Mouse (Mus musculus) thymus, adult 2 months (tissue): ENCODE measurements around the gene Zmynd10. TPM values are rescaled to one million over a fixed set of nuclear protein-coding genes. Genes with fewer than 3 reads are reported as not detected.
"Not testable (repeated sequence)": the region's sequence is repeated elsewhere in the genome, so short reads cannot be mapped to it uniquely, and the experiment has no call there.

ENCODE experiments used
- DNase-seq: peaks from one replicate; pipeline ENCODE4 v3.0.0; 2021
- H3K27ac ChIP-seq: fragments of 200-500 bp; 2 replicates; pipeline ENCODE4 v1.5.1; 2012; ENCODE audit warnings: low read length, control low read depth; ENCODE audit not compliant: control insufficient read depth, insufficient read depth
- H3K27me3 ChIP-seq: fragments of 200-500 bp; 2 replicates; pipeline ENCODE4 v1.6.1; 2012; ENCODE audit warnings: mild to moderate bottlenecking, low read length, moderate library complexity, mixed read lengths; ENCODE audit not compliant: control insufficient read depth, insufficient read depth
- H3K36me3 ChIP-seq: fragments of 200-500 bp; 2 replicates; pipeline ENCODE4 v1.6.1; 2012; ENCODE audit warnings: mild to moderate bottlenecking, low read length, moderate library complexity; ENCODE audit not compliant: control insufficient read depth, insufficient read depth
- H3K4me1 ChIP-seq: fragments of 200-500 bp; replicated peaks from 2 replicates; pipeline ENCODE4 v1.6.1; 2012; ENCODE audit warnings: low read length; ENCODE audit not compliant: control insufficient read depth, insufficient read depth
- H3K4me3 ChIP-seq: fragments of 200-500 bp; 2 replicates; pipeline ENCODE4 v1.5.1; 2012; ENCODE audit warnings: mild to moderate bottlenecking, low read length, control low read depth, moderate library complexity; ENCODE audit not compliant: control insufficient read depth, insufficient read depth
- CTCF ChIP-seq: fragments of 200-500 bp; IDR thresholded peaks from 2 replicates; pipeline ENCODE4 v1.5.1; 2012; ENCODE audit warnings: mild to moderate bottlenecking, control low read depth, low read length, moderate library complexity, borderline replicate concordance; ENCODE audit not compliant: control insufficient read depth, poor library complexity, insufficient read depth; ENCODE audit errors: extremely low read depth
- POLR2A ChIP-seq: fragments of 200-500 bp; IDR thresholded peaks from 2 replicates; pipeline ENCODE4 v1.6.1; 2012; ENCODE audit warnings: mild to moderate bottlenecking, low read length, control low read depth, moderate library complexity; ENCODE audit not compliant: control insufficient read depth, poor library complexity, insufficient read depth; ENCODE audit errors: extremely low read depth
- WGBS: fragments of 180-500 bp; shearing (Covaris S2); methylation state at CpG from one replicate; pipeline ENCODE4 v1.1.7; 2018; 5-methylcytosine and 5-hydroxymethylcytosine counted together
- polyA plus RNA-seq: library from polyadenylated mRNA; depleted of rRNA; stranded (reverse); fragments of >200 nt; gene quantifications from 2 replicates; pipeline ENCODE4 v1.2.3, GENCODE M21; 2012

Gene Zmynd10
- polyA plus RNA-seq, 1 experiment, result 3.4 TPM

- under 1% methylated on average over 46 of the region's 46 CpGs for WGBS
- DNase-seq, result peak; percentile 92
- H3K4me1 ChIP-seq, result peaks cover 18% of the 10 kb centered on the region
These were observed 16.0 kb downstream of the Zmynd10 start, which contains the start of gene Tusc2 for GRCm38 (mm10) chr9:107563029-107563581. Gene Tusc2, plus strand, starts transcription at chr9:107563255.

GRCm38 (mm10) chr9:107565556-107565955 is 18.5 kb downstream of the Zmynd10 start:
- 55% methylated on average over 5 of the region's 5 CpGs for WGBS
- H3K27ac ChIP-seq, result not testable (repeated sequence)

More at GRCm38 (mm10) chr9:107563029-107563581, 16.0 kb downstream of the Zmynd10 start, which contains the start of gene Tusc2:
- peaks cover 33% of the 10 kb centered on the region for H3K36me3 ChIP-seq
- peak within 1 kb of the TSS; percentile 35; the same call in 1 of the 2 replicates for H3K27ac ChIP-seq
- TF ChIP-seq POLR2A (peak; percentile 73), CTCF (peak; percentile 57; the same call in 1 of the 2 replicates)
- H3K4me3 ChIP-seq, result peak within 1 kb of the TSS; percentile 57
- no peaks in the 10 kb centered on the region for H3K27me3 ChIP-seq

GRCm38 (mm10) chr9:107566041-107566709 is 19.1 kb downstream of the Zmynd10 start:
- no peak for TF ChIP-seq POLR2A
- TF ChIP-seq CTCF, result peak; percentile 75; the same call in 1 of the 2 replicates
- 71% methylated on average over 15 of the region's 15 CpGs for WGBS
- peak; percentile 80 for DNase-seq
- Histone ChIP-seq H3K36me3 (peaks cover 8% of the 10 kb centered on the region), H3K4me1 (peaks cover 34% of the 10 kb centered on the region), H3K27me3 (no peaks in the 10 kb centered on the region), H3K27ac (no peak overlapping the region), H3K4me3 (no peak overlapping the region)

More at GRCm38 (mm10) chr9:107565556-107565955, 18.5 kb downstream of the Zmynd10 start:
- H3K4me3 ChIP-seq, DNase-seq, H3K27me3 ChIP-seq: not testable (repeated sequence)
- peaks cover 14% of the 10 kb centered on the region for H3K36me3 ChIP-seq
- peaks cover 34% of the 10 kb centered on the region for H3K4me1 ChIP-seq

GRCm38 (mm10) chr9:107566855-107567254 is 19.8 kb downstream of the Zmynd10 start:
- no peak overlapping the region for H3K4me3 ChIP-seq
- TF ChIP-seq POLR2A (no peak), CTCF (no peak)
- peaks cover 34% of the 10 kb centered on the region for H3K4me1 ChIP-seq
- H3K36me3 ChIP-seq, result peaks cover 1% of the 10 kb centered on the region
- H3K27me3 ChIP-seq, result no peaks in the 10 kb centered on the region
- no peak overlapping the region for H3K27ac ChIP-seq
- no peak for DNase-seq
- WGBS, result 94% methylated on average over 3 of the region's 3 CpGs

- Histone ChIP-seq H3K4me1 (peaks cover 34% of the 10 kb centered on the region), H3K27ac (no peak within 1 kb of the TSS), H3K27me3 (no peaks in the 10 kb centered on the region), H3K36me3 (no peaks in the 10 kb centered on the region; the same call in 1 of the 2 replicates), H3K4me3 (peak within 1 kb of the TSS; percentile 85)
- 81% methylated on average over 18 of the region's 18 CpGs for WGBS
- TF ChIP-seq POLR2A (no peak), CTCF (no peak)
- no peak for DNase-seq
These were observed 20.7 kb downstream of the Zmynd10 start, which contains the start of gene Hyal2 for GRCm38 (mm10) chr9:107567702-107568319. Gene Hyal2, plus strand, starts transcription at chr9:107567945.

GRCm38 (mm10) chr9:107568331-107569261 is 21.5 kb downstream of the Zmynd10 start:
- peaks cover 34% of the 10 kb centered on the region for H3K4me1 ChIP-seq
- peak; percentile 81 for DNase-seq
- 0 out of 2 replicates have a peak, but pooled peaks have one; percentile 4 for TF ChIP-seq POLR2A
- TF ChIP-seq CTCF, result no peak
- H3K36me3 ChIP-seq, result no peaks in the 10 kb centered on the region; the same call in 1 of the 2 replicates
- no peak overlapping the region for H3K27ac ChIP-seq
- 1% methylated on average over 41 of the region's 41 CpGs for WGBS
- H3K4me3 ChIP-seq, result peak overlapping the region; percentile 85
- H3K27me3 ChIP-seq, result no peaks in the 10 kb centered on the region
